Mouse (Mus musculus): ENCODE data around the gene Dvl1. TPM values are rescaled to one million over a fixed set of nuclear protein-coding genes. Genes with fewer than 3 reads are reported as not detected.

The Dvl1 gene
- polyA plus RNA-seq, 1 experiment from 2014 or later, result 6.5 TPM

DNA sequence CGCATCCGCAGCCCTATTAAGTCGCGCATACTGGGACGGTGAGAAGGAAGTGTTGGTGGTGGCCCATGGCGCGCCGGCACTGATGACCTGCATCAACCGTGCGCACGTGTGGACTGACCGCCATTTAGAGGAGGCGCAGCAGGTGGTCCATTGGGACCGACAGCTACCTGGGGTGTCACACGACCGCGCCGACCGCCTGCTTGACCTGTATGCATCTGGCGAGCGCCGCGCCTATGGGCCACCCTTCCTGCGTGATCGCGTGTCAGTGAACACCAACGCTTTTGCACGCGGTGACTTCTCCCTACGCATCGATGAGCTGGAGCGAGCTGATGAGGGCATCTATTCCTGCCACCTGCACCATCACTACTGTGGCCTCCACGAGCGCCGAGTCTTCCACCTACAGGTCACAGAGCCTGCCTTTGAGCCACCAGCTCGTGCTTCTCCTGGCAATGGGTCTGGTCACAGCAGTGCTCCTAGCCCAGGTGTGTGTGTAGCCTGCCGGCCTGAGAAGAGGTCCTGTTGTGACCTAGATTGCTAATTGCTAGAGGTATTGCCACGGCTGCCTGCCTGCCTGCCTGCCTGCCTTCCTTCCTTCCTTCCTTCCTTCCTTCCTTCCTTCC is 5.4 kb upstream of the Dvl1 start:
- Histone ChIP-seq H3K4me2 (replicated peaks; ENCODE audit: low read depth) (peak overlapping the region; percentile 87), H3K4me3 (ENCODE audit: low read depth, low read length) (peak overlapping the region; percentile 50), H3K27ac (ENCODE audit: low read depth, low read length) (no peak overlapping the region), H3K9ac (ENCODE audit: low read depth, low read length) (no peak overlapping the region), H3K27me3 (replicated peaks; ENCODE audit: control insufficient read depth, insufficient read depth, low read length) (no peaks in the 10 kb centered on the region), H3K4me1 (replicated peaks; ENCODE audit: control insufficient read depth, insufficient read depth, low read length) (no peaks in the 10 kb centered on the region), H3K36me3 (ENCODE audit: control insufficient read depth, insufficient read depth) (peaks cover 9% of the 10 kb centered on the region; the same call in 1 of the 2 replicates), H3K9me3 (ENCODE audit: control insufficient read depth) (no peaks in the 10 kb centered on the region)
- no peak for ATAC-seq
- TF ChIP-seq CTCF (IDR thresholded peaks at IDR 0.05; ENCODE audit: low read depth), result no peak
- WGBS, result 37% methylated on average over 38 of the region's 38 CpGs

DNA sequence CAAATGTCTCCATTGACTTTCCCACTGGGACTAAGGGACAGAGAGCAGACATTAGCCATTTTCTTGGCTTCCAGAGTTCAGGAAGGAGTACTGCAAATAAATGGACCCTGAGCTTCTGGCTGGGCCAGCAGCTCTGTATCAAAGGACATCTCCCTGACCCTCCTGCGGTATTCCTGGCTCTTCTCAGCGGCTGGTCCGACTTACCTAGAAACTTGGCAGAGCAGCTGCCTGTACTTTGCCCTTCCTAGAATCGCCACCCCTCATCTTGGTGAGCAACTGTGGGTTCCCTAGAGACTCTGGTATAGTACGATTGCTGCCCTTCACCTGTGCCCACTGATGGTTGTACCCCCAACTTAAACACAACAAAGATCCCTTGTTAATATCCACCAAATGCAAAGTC is 4.0 kb upstream of the Dvl1 start:
- H3K9me3 ChIP-seq (ENCODE audit: control insufficient read depth), result no peaks in the 10 kb centered on the region
- 73% methylated on average over 5 of the region's 5 CpGs for WGBS
- no peak overlapping the region for H3K9ac ChIP-seq (ENCODE audit: low read depth, low read length)
- H3K36me3 ChIP-seq (ENCODE audit: control insufficient read depth, insufficient read depth), result peaks cover 9% of the 10 kb centered on the region; the same call in 1 of the 2 replicates
- no peak overlapping the region for H3K4me3 ChIP-seq (ENCODE audit: low read depth, low read length)
- no peaks in the 10 kb centered on the region for H3K4me1 ChIP-seq (replicated peaks; ENCODE audit: control insufficient read depth, insufficient read depth, low read length)
- no peak overlapping the region for H3K4me2 ChIP-seq (replicated peaks; ENCODE audit: low read depth)
- ATAC-seq, result no peak
- H3K27ac ChIP-seq (ENCODE audit: low read depth, low read length), result no peak overlapping the region
- TF ChIP-seq CTCF (IDR thresholded peaks at IDR 0.05; ENCODE audit: low read depth), result no peak
- no peaks in the 10 kb centered on the region for H3K27me3 ChIP-seq (replicated peaks; ENCODE audit: control insufficient read depth, insufficient read depth, low read length)

DNA sequence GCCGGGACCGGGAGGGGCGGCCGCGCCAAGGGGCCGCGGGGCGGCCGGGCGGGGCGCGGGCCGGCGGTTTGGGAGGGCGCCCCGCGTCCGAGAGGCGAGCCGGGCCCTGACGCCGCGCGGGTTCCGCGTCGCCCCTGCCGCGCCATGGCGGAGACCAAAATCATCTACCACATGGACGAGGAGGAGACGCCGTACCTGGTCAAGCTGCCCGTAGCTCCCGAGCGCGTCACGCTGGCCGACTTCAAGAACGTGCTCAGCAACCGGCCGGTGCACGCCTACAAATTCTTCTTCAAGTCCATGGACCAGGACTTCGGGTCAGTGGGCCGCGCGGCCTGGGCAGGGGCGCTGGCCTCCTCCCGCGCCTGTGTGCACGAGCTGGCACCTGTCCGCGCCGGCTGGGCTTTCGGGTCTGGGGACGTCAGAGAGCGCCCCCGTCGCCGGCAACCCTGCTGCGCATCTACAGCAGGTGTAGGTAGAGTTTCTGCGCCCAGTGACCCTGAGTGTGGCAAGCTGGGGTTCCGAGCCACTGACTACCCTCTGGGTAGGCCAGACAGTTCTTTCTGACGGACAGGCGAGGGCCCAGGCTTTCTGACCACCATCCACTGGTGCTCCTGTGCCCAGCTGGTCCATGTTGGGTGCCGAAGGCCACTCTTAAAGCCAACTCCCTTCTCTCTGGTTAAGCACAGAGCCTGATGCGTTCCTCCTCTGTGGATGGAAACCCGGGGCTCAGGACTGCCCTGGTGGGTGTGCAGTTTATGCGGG is 570 bp downstream of the Dvl1 start:
- peaks cover 1% of the 10 kb centered on the region; the same call in 1 of the 2 replicates for H3K36me3 ChIP-seq (ENCODE audit: control insufficient read depth, insufficient read depth)
- peak overlapping the region; percentile 75 for H3K4me3 ChIP-seq (ENCODE audit: low read depth, low read length)
- 1% methylated on average over 55 of the region's 69 CpGs for WGBS
- H3K4me2 ChIP-seq (replicated peaks; ENCODE audit: low read depth), result peak overlapping the region; percentile 98
- peaks cover 6% of the 10 kb centered on the region; the same call in 1 of the 2 replicates for H3K4me1 ChIP-seq (replicated peaks; ENCODE audit: control insufficient read depth, insufficient read depth, low read length)
- ATAC-seq, result peak; percentile 40
- no peaks in the 10 kb centered on the region for H3K27me3 ChIP-seq (replicated peaks; ENCODE audit: control insufficient read depth, insufficient read depth, low read length)
- H3K9ac ChIP-seq (ENCODE audit: low read depth, low read length), result peak overlapping the region; percentile 87
- peak; percentile 31 for TF ChIP-seq CTCF (IDR thresholded peaks at IDR 0.05; ENCODE audit: low read depth)
- no peaks in the 10 kb centered on the region for H3K9me3 ChIP-seq (ENCODE audit: control insufficient read depth)
- H3K27ac ChIP-seq (ENCODE audit: low read depth, low read length), result peak overlapping the region; percentile 65

DNA sequence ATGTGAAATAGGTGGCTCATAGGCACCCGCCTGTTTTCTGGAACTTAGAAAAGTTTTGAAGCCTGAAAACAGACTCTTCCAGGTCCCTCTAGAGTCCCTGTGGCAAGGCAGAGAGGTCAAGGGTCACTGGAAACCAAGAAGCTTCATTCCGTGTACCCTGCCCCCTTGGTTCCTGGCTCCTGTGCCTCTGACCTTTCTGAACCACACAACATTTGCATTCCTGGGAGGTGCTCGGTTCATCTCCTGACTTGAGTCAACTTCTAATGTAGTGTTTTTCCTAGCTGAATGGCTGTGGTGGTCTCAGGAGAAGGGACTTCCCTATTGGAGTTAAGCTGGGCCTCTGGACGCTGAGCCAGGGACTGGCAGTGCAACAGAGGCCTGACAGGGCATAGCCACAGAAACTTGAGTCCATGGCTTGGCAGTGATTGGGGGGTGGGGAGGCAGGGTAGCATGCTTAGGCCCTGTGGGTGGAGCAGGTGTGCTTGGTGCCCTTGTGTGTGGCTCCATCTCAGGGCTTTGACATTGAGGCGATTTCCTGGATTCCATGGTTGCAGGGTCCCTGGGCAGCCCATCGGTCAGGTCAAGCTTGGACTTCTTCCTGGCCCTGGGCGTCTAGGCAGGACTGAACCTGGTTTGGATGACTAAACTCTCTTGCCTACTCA is 1.4 kb downstream of the Dvl1 start:
- H3K27ac ChIP-seq (ENCODE audit: low read depth, low read length), result no peak overlapping the region
- peak overlapping the region; percentile 87 for H3K9ac ChIP-seq (ENCODE audit: low read depth, low read length)
- H3K9me3 ChIP-seq (ENCODE audit: control insufficient read depth), result no peaks in the 10 kb centered on the region
- ATAC-seq, result no peak
- 57% methylated on average over 7 of the region's 7 CpGs for WGBS
- peaks cover 6% of the 10 kb centered on the region; the same call in 1 of the 2 replicates for H3K4me1 ChIP-seq (replicated peaks; ENCODE audit: control insufficient read depth, insufficient read depth, low read length)
- peak overlapping the region; percentile 98 for H3K4me2 ChIP-seq (replicated peaks; ENCODE audit: low read depth)
- TF ChIP-seq CTCF (IDR thresholded peaks at IDR 0.05; ENCODE audit: low read depth), result no peak
- no peaks in the 10 kb centered on the region for H3K27me3 ChIP-seq (replicated peaks; ENCODE audit: control insufficient read depth, insufficient read depth, low read length)
- H3K4me3 ChIP-seq (ENCODE audit: low read depth, low read length), result peak overlapping the region; percentile 75
- no peaks in the 10 kb centered on the region; the same call in 1 of the 2 replicates for H3K36me3 ChIP-seq (ENCODE audit: control insufficient read depth, insufficient read depth)

DNA sequence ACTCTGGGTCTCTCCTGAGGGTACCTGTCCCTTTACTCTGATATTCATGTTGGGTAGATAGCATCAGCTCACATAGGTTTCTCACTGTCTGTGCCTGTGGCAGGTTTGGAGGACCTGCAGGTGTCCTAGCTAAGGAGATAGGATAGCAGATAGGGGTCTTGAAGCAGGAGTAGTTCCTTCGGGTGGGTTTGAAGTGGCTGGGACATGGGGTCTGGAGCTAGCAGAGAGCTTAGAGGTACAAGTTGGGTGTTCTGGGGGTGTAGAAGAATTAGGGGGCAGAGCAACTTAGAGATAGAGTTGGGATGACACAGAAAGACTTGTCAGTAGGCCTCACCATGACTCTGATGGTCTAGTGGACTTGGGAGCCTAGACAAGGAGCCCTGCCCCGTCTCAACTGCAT is 2.2 kb downstream of the Dvl1 start:
- WGBS, result 82% methylated on average over 2 of the region's 2 CpGs
- no peak overlapping the region for H3K4me3 ChIP-seq (ENCODE audit: low read depth, low read length)
- no peak overlapping the region for H3K9ac ChIP-seq (ENCODE audit: low read depth, low read length)
- no peaks in the 10 kb centered on the region for H3K27me3 ChIP-seq (replicated peaks; ENCODE audit: control insufficient read depth, insufficient read depth, low read length)
- H3K36me3 ChIP-seq (ENCODE audit: control insufficient read depth, insufficient read depth), result peaks cover 7% of the 10 kb centered on the region; the same call in 1 of the 2 replicates
- no peaks in the 10 kb centered on the region for H3K9me3 ChIP-seq (ENCODE audit: control insufficient read depth)
- peak overlapping the region; percentile 98; the same call in 1 of the 2 replicates for H3K4me2 ChIP-seq (replicated peaks; ENCODE audit: low read depth)
- TF ChIP-seq CTCF (IDR thresholded peaks at IDR 0.05; ENCODE audit: low read depth), result no peak
- no peak for ATAC-seq
- H3K27ac ChIP-seq (ENCODE audit: low read depth, low read length), result no peak overlapping the region; the same call in 1 of the 2 replicates
- H3K4me1 ChIP-seq (replicated peaks; ENCODE audit: control insufficient read depth, insufficient read depth, low read length), result peaks cover 6% of the 10 kb centered on the region; the same call in 1 of the 2 replicates

Data from intestine, postnatal 0 days (tissue).